Mouse (Mus musculus) forebrain, embryonic 12.5 days (tissue): Measurements from ENCODE around the gene Zfp189. TPM values are rescaled to one million over a fixed set of nuclear protein-coding genes. Genes with fewer than 3 reads are reported as not detected.
"Not testable (repeated sequence)": the region's sequence is repeated elsewhere in the genome, so short reads cannot be mapped to it uniquely, and the experiment has no call there.

ENCODE experiments used
- ATAC-seq: fragments of 200-750 bp; cut with Nextera tagmentation; 2 replicates; pipeline ENCODE4 v1.8.0; 2017; ENCODE audit warnings: moderate TSS enrichment; ENCODE audit not compliant: low FRiP score
- H3K27ac ChIP-seq: fragments of 300-500 bp; sonication (generic); 2 replicates; pipeline ENCODE4 v1.5.1; 2016; ENCODE audit warnings: mild to moderate bottlenecking
- H3K27me3 ChIP-seq: fragments of 300-500 bp; sonication (generic); 2 replicates; pipeline ENCODE4 v1.6.1; 2016; ENCODE audit warnings: mild to moderate bottlenecking
- H3K36me3 ChIP-seq: fragments of 300-500 bp; sonication (generic); replicated peaks from 2 replicates; pipeline ENCODE4 v1.6.1; 2016; ENCODE audit warnings: mild to moderate bottlenecking
- H3K4me1 ChIP-seq: fragments of 300-500 bp; sonication (generic); 2 replicates; pipeline ENCODE4 v1.6.1; 2016
- H3K4me2 ChIP-seq: fragments of 300-500 bp; sonication (generic); 2 replicates; pipeline ENCODE4 v1.6.1; 2016; ENCODE audit warnings: mild to moderate bottlenecking, moderate library complexity
- H3K4me3 ChIP-seq: fragments of 300-500 bp; sonication (generic); replicated peaks from 2 replicates; pipeline ENCODE4 v1.5.1; 2016; ENCODE audit warnings: mild to moderate bottlenecking
- H3K9ac ChIP-seq: fragments of 300-500 bp; sonication (generic); 2 replicates; pipeline ENCODE4 v1.6.1; 2016; ENCODE audit warnings: mild to moderate bottlenecking
- H3K9me3 ChIP-seq: fragments of 300-500 bp; sonication (generic); 2 replicates; pipeline ENCODE4 v1.6.1; 2016
- WGBS: fragments of 180-500 bp; shearing (Covaris S2); methylation state at CpG from one replicate; pipeline ENCODE4 v1.1.7; 2016; 5-methylcytosine and 5-hydroxymethylcytosine counted together
- polyA plus RNA-seq: library from polyadenylated mRNA; unstranded; fragments of >200 nt; fragmentation: Nextera tagmentation; extraction: Ambion mirVana; gene quantifications from 2 replicates; pipeline ENCODE4 v1.2.1, GENCODE M21; 2016

The Zfp189 gene
- 12.5 and 13.0 TPM in 2 replicates for polyA plus RNA-seq

DNA sequence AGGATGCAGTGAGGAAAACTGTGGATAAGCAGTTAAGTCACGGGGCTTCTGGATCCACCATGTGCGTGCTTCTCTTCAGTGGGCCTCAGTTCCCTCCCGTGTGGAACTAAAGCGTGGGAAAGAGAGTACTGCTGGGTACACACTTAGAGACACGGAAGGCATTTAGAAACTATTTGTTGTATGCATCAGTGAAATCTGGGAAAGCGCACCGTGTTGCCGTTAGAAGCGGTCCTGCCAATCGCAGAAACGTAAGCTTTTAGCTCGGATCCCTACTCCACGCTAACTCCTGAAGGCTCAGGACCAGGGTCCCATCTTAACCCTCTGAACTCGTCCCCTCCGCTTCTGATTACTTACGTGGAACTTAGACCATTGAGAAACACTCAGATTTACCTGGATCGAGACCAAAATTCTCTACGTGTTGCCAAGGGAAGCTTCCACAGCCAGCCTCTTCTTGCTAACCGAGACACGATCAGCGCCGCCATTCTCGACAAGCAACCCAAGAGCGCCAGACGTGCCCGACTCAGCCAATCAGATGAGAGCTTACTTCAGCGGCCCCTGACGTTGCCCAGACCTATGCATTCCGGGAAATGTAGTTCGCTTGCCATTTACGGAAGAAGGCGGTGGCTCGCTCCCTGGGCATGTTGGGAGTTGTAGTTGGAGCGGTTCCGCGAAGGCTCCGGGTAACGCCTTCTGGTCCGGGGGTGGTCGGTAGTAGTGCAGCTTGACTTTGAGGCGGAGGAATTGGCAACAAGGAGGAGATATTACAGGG lies at the start of gene Zfp189, which contains the start of gene Mrpl50:
Zfp189 (plus strand) TSS at position 605 of the 769 bp plus-strand sequence.
Mrpl50 (minus strand) TSS at position 522 of the 769 bp plus-strand sequence.
- H3K9me3 ChIP-seq, result no peaks in the 10 kb centered on the region
- ATAC-seq, result peak; percentile 99
- H3K4me2 ChIP-seq, result peak within 1 kb of the TSS; percentile 65
- peak within 1 kb of the TSS; percentile 72 for H3K9ac ChIP-seq
- peaks cover 11% of the 10 kb centered on the region; the same call in 1 of the 2 replicates for H3K36me3 ChIP-seq
- H3K4me3 ChIP-seq, result peak within 1 kb of the TSS; percentile 70
- 0 out of 2 replicates have a peak within 1 kb of the TSS, but pooled peaks have one; percentile 36 for H3K27ac ChIP-seq
- no peaks in the 10 kb centered on the region for H3K27me3 ChIP-seq
- H3K4me1 ChIP-seq, result peaks cover 21% of the 10 kb centered on the region
- WGBS, result under 1% methylated on average over 41 of the region's 41 CpGs

DNA sequence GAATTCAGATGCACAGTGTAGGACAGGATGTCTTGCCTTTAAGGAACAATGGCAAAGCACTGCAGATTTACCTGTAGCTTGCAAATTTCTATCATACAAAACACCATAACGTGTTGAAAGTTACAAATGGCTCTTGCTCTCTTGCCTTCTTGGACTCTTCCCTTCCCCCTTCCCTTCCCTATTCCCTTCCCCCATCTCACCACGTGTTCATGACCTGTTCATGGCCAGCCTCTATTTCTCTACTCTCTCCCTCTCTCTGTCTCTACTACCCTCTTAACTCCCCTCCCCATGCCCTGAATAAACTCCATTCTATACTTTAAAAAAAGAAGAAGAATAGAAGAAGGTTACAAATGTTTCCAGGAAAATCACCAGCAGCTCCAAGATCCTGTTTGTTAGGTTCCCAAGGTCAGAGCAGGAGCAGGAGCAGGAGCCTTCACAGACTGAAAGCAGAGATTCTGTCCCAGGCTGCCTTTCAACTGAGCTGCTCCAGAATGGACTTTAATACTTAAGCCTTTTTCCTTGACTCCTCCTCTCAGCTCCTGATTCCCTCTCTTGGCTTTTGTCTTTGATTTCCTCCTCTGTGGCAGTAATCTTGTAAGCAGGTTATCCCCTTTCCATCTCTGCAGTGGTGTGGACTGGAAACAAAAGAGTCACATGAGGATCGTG lies 47.4 kb upstream of the Zfp189 start, which contains the start of gene Acnat1:
Acnat1 (minus strand) TSS at position 478 of the 666 bp plus-strand sequence.
- peaks cover 5% of the 10 kb centered on the region for H3K4me1 ChIP-seq
- H3K27ac ChIP-seq, result no peak within 1 kb of the TSS
- H3K27me3 ChIP-seq, result no peaks in the 10 kb centered on the region
- no peak within 1 kb of the TSS for H3K4me3 ChIP-seq
- 46% methylated on average over 3 of the region's 3 CpGs for WGBS
- no peaks in the 10 kb centered on the region for H3K36me3 ChIP-seq
- H3K9me3 ChIP-seq, result no peaks in the 10 kb centered on the region
- H3K9ac ChIP-seq, result no peak within 1 kb of the TSS
- ATAC-seq, result no peak
- no peak within 1 kb of the TSS for H3K4me2 ChIP-seq

- Histone ChIP-seq H3K4me1 (peaks cover 7% of the 10 kb centered on the region), H3K9me3 (no peaks in the 10 kb centered on the region), H3K36me3 (no peaks in the 10 kb centered on the region), H3K9ac (no peak overlapping the region), H3K27ac (no peak overlapping the region), H3K4me2 (no peak overlapping the region), H3K27me3 (no peaks in the 10 kb centered on the region), H3K4me3 (no peak overlapping the region)
- ATAC-seq, result no peak
These were observed 46.4 kb upstream of the Zfp189 start for GRCm38 (mm10) chr4:49474583-49474982.

DNA sequence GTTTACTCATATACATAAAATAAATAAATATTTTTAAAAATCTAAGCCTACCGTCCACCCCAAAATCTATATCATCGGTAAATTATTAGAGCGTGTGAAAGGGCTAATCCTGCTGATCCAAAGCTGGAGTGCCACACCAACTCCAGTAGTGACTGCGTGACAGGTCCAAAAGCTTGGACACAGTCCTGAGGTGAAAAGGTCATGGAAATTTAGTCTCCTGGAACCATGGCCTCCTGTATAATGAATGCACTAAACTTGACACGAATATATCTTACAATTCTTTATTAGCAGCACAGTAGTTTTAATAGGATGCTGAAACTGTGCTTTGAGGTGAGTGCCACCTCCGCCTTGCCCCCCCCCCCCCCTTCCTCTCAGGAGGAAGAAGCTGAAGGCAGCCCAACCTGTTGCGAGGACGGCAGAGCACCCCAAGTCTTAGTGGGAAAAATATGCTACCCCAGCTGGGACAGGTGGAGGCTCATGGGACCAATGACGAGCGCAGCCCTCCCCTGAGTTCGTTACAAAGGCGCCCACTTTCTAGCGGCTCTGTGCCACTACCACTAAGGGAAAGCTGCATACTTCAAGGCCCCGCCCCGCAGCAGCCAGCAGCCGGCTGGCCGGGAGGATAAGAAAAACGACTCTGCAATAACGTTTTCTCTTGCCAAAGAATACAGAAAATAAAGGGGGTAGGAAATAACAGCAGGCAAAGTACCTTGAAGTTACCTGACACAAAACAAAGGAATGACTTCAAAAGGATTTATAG lies 42.7 kb upstream of the Zfp189 start:
- Histone ChIP-seq H3K4me3 (no peak overlapping the region; the same call in 1 of the 2 replicates), H3K4me2 (peak overlapping the region; percentile 46), H3K36me3 (no peaks in the 10 kb centered on the region), H3K27ac (no peak overlapping the region), H3K9ac (no peak overlapping the region), H3K9me3 (no peaks in the 10 kb centered on the region), H3K27me3 (no peaks in the 10 kb centered on the region; the same call in 1 of the 2 replicates), H3K4me1 (peaks cover 15% of the 10 kb centered on the region)
- ATAC-seq, result peak; percentile 81; the same call in 1 of the 2 replicates
- 22% methylated on average over 19 of the region's 19 CpGs for WGBS

DNA sequence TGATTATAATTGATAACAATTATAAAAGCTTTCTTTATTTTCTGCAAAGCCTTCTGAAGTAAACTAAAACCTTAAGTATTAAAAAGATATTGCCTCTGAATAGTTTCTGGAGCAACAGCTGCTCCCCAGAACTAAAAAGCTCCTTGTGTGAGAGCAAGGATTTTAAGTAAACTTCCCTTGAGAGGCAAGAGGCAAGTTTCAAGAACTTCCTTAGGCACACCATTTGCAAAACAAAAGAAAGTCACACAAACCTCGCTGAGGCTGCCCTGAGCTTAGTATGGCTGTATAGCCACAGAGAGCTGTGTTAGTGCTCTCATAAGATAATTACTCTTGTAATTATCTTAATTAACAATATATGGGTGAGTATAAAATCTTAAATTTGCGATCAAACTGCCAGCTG lies 41.9 kb upstream of the Zfp189 start:
- H3K9me3 ChIP-seq, H3K9ac ChIP-seq, H3K4me3 ChIP-seq, H3K4me2 ChIP-seq, H3K27ac ChIP-seq, H3K27me3 ChIP-seq, ATAC-seq, H3K36me3 ChIP-seq: not testable (repeated sequence)
- WGBS, result 10% methylated on average over 2 of the region's 2 CpGs
- peaks cover 15% of the 10 kb centered on the region for H3K4me1 ChIP-seq

GRCm38 (mm10) chr4:49480104-49480760 lies 40.7 kb upstream of the Zfp189 start:
- no peak overlapping the region for H3K4me3 ChIP-seq
- H3K36me3 ChIP-seq, result no peaks in the 10 kb centered on the region
- no peaks in the 10 kb centered on the region for H3K9me3 ChIP-seq
- WGBS, result 27% methylated on average over 21 of the region's 21 CpGs
- no peak overlapping the region for H3K27ac ChIP-seq
- no peak for ATAC-seq
- H3K27me3 ChIP-seq, result no peaks in the 10 kb centered on the region; the same call in 1 of the 2 replicates
- peaks cover 15% of the 10 kb centered on the region for H3K4me1 ChIP-seq
- no peak overlapping the region; the same call in 1 of the 2 replicates for H3K4me2 ChIP-seq
- H3K9ac ChIP-seq, result no peak overlapping the region

GRCm38 (mm10) chr4:49480896-49481295 lies 40.1 kb upstream of the Zfp189 start:
- no peak for ATAC-seq
- Histone ChIP-seq H3K27ac (no peak overlapping the region), H3K27me3 (no peaks in the 10 kb centered on the region; the same call in 1 of the 2 replicates), H3K9me3 (no peaks in the 10 kb centered on the region), H3K4me1 (peaks cover 15% of the 10 kb centered on the region), H3K9ac (no peak overlapping the region), H3K4me3 (no peak overlapping the region), H3K4me2 (no peak overlapping the region), H3K36me3 (no peaks in the 10 kb centered on the region)
- 65% methylated on average over 3 of the region's 3 CpGs for WGBS

DNA sequence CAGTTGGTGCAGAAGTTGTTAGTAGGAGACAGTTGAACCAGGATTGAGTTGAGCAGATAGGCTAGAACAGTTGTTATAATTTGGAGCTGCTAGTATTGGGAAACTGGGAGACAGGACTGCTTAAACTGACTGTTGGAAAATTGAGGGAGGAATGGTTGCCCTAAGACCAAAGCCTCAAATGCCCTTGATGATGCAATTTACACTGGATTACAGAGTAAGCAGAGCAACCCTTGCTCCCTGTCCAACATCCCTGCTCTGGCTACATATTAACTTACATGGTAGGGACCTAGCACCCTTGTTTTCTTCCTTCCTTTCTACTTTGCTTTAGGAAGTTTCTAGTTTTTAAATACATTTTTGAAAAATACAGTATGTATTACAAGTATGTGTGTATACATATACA lies 35.5 kb upstream of the Zfp189 start:
- H3K27ac ChIP-seq, result no peak overlapping the region

DNA sequence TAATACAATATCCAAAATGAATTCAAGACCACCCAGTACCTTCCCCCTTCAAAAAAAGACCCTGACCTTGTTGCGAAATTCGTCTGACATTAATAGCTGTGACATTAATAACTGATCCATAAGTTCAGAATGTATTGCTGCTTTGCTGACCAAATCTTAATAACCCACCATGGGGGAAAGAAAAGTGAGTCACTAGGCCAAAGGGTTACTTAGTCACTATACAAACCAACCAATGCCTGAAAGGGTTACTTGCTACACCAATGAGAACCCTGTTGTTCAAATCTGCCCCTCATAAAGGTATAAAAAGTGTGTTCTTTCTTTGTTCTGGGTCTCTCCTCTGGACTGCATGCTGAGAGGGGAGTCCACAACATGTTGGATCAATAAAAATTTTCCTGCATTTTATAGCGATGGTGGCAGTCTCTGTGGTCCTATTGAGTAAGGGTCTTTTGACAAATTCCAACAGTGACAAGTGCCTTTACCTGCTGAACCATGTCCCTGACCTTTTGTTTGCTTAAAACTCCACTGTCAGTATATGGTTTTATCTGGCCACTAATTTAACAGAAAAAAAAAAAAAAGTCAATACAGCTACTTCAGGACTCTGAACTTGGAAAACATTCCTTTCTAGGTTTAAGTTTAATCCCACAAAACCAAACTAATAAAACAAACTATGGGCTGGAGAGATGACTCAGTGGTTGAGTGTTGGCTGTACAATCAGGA lies 34.9 kb upstream of the Zfp189 start:
- not testable (repeated sequence) for H3K4me1 ChIP-seq

More for the DNA sequence above, 35.5 kb upstream of the Zfp189 start:
- ATAC-seq, result no peak
- Histone ChIP-seq H3K27me3 (no peaks in the 10 kb centered on the region; the same call in 1 of the 2 replicates), H3K4me1 (peaks cover 2% of the 10 kb centered on the region; the same call in 1 of the 2 replicates), H3K4me2 (no peak overlapping the region), H3K9ac (no peak overlapping the region), H3K9me3 (no peaks in the 10 kb centered on the region), H3K36me3 (no peaks in the 10 kb centered on the region), H3K4me3 (no peak overlapping the region)

DNA sequence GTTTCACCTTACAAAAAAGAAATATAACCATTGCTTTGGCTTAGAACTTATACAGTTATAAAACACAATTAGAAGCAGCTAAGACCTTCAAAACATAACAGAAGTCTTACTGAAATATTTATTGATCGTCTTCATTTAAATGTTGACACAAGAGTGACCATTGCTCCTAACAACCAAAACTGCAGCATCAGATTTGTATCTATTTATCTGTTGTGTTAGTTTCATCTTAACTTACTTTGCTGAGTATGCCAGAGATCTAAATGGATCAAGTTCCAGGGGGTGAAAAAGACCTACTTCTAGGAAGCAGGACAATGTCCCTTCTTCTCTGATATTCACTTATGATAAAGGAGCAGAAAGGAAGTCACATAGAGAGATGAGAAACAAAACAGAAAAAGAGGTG lies 17.4 kb upstream of the Zfp189 start:
- Histone ChIP-seq H3K4me2 (no peak overlapping the region), H3K27ac (no peak overlapping the region), H3K9ac (no peak overlapping the region), H3K27me3 (no peaks in the 10 kb centered on the region), H3K4me1 (no peaks in the 10 kb centered on the region), H3K36me3 (no peaks in the 10 kb centered on the region), H3K4me3 (no peak overlapping the region), H3K9me3 (no peaks in the 10 kb centered on the region)
- no peak for ATAC-seq
- WGBS, result 95% methylated on average over 1 of the region's 1 CpGs

More for the DNA sequence above, 34.9 kb upstream of the Zfp189 start:
- H3K27me3 ChIP-seq, H3K9me3 ChIP-seq, H3K36me3 ChIP-seq, ATAC-seq, H3K27ac ChIP-seq, H3K4me2 ChIP-seq, H3K9ac ChIP-seq, H3K4me3 ChIP-seq: not testable (repeated sequence)
- WGBS, result 85% methylated on average over 3 of the region's 3 CpGs

DNA sequence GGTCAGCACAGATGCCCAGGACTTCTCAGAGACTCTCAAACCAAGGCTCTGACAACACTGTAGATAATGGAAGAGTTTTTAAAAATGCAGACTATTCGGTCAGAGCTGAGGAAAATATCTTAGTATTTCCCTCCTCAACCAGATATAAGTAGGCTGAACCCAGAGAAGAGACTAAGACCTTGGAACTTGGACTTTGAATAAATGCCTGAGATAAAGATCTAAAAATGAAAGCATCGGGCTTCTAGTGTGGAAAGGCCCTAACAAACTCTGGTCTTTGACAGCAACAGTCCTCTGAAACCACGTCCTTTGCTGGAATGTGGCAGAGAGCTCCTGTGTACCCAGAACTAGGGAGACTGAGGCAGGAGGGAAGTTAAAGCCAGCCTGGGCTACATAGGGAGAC lies 14.6 kb upstream of the Zfp189 start, which contains the start of gene Baat:
Baat (minus strand) TSS at position 172 of the 400 bp plus-strand sequence.
- no peaks in the 10 kb centered on the region for H3K27me3 ChIP-seq
- H3K4me1 ChIP-seq, result no peaks in the 10 kb centered on the region
- no peak within 1 kb of the TSS for H3K4me3 ChIP-seq
- no peaks in the 10 kb centered on the region for H3K9me3 ChIP-seq
- H3K36me3 ChIP-seq, result no peaks in the 10 kb centered on the region
- H3K4me2 ChIP-seq, result no peak within 1 kb of the TSS
- WGBS, result 85% methylated on average over 3 of the region's 3 CpGs
- no peak within 1 kb of the TSS for H3K9ac ChIP-seq
- ATAC-seq, result no peak
- H3K27ac ChIP-seq, result no peak within 1 kb of the TSS
